Mouse (Mus musculus) ES-Bruce4 (cell line): ENCODE measurements around the gene Bahcc1.

Source experiments
- CTCF ChIP-seq: IDR thresholded peaks from one replicate; pipeline ENCODE4 v1.8.1; 2011; ENCODE audit warnings: low read depth, low read length
- POLR2A ChIP-seq: IDR thresholded peaks from one replicate; pipeline ENCODE4 v1.8.1; 2011; ENCODE audit warnings: low read length; ENCODE audit not compliant: insufficient read depth

DNA sequence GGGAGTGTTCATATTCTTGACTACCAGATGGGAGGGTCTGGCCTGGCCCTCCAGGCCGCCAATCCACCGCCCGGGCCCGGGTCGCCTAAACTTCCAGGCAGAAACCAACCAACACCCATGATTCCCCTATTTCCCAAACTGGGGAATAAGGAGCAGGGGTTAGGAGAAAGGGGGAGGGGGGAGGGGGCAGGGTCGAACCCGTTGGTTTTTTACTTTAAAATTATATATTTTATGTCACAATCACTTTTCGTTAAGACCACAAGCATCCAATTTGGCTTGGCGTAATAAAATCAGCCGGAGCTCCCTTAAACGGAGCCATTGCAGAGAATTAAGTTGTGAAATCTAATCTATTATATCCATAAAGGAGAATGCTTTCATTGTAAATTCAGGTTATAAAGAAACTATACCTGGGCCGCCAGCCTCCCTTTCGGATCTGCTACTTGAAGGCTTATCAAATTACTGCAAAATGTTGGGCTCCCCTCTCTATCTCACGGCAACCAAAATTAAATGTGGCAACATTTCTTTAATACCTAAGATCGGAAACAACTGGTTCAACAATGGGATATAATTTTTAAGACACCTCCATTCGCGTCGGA is 46.5 kb upstream of the Bahcc1 start:
- TF ChIP-seq CTCF (no peak), POLR2A (no peak)
